Mouse (Mus musculus) mature B cell (primary cell): ENCODE results near the gene Rtn2.

Source experiments
- in situ Hi-C: fragments of 300-500 bp; cut with MboI; formaldehyde crosslinking; loops from 2 replicates; pipeline ENCODE4 v1.14.3; 2019

Rtn2 gene

DNA sequence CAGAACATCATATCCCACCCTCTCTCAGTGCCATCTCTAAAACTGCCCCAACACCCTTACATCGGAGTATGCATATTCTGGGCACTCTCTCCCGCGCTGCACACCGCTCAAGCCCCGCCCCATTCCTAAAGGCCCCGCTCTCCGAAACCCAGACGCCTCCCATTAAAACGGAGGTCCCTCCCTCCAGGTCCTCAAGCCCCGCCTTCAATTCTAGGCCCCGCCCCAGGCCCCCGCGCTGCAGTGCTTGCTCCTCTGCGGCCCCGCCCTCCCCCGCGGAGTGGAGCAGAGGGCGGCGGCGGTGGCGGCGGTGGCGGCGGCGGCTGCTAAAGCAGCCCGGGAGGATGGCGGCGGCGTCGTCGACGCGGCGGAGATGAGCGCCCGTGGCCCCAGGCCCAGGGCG lies at the start of gene Rtn2:
TSS of gene Rtn2 (plus strand) at position 240 of the 400 bp plus-strand sequence.
- in situ Hi-C loops: loop anchor here (5.0 kb wide), 1 partner anchor 50 kb away; no protein-coding TSS in a partner anchor

DNA sequence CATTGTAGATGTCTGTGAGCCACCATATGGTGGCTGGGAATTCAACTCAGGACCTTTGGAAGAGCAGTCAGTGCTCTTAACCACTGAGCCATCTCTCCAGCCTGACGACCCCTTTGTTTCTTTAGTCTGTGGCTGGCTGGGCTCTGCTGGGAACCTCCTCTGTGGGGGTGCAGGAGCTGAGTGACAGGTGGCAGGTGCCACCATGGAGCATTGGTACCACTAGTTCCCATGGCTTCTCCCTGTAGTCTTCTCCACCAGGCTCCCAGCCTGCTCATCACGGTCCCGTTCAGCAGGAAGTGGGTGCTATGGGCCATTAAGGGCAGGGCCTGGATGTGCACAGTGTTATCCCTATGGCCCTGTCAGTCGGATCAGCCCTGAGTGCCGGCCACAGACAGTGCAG lies 47.8 kb upstream of the Rtn2 start:
- in situ Hi-C loops: loop anchor here (5.0 kb wide), 1 partner anchor 48 kb away; the partner anchor contains the start of genes Ppm1n and Rtn2

- in situ Hi-C loops: no loop called here
Observed at GRCm38 (mm10) chr7:19235092-19235671, 47.2 kb upstream of the Rtn2 start.

GRCm38 (mm10) chr7:19236411-19236810 lies 46.0 kb upstream of the Rtn2 start:
- in situ Hi-C loops: no loop called here

- in situ Hi-C loops: no loop called here
Observed at GRCm38 (mm10) chr7:19238344-19238743, 44.1 kb upstream of the Rtn2 start.

- in situ Hi-C loops: no loop called here
Observed at GRCm38 (mm10) chr7:19239423-19239822, 43.0 kb upstream of the Rtn2 start.

DNA sequence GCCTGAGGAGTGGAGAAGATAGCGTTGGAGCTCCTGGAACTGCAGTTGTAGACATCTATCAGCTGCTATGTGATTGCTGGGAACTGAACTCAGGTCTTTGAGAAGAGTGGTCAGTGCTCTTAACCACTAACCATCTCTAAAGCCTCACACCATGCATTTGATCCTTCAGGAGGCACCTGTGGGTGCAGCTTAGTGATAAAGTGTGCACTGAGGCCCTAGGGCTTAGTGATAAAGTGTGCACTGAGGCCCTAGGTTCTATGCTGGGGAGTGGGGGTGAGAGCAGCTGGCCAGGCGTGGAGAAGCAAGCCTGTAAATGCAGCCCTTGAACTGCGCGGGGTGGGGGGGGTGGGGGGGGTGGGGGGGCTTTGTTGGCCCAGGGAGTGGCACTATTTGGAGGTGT lies 42.4 kb upstream of the Rtn2 start:
- in situ Hi-C loops: no loop called here

DNA sequence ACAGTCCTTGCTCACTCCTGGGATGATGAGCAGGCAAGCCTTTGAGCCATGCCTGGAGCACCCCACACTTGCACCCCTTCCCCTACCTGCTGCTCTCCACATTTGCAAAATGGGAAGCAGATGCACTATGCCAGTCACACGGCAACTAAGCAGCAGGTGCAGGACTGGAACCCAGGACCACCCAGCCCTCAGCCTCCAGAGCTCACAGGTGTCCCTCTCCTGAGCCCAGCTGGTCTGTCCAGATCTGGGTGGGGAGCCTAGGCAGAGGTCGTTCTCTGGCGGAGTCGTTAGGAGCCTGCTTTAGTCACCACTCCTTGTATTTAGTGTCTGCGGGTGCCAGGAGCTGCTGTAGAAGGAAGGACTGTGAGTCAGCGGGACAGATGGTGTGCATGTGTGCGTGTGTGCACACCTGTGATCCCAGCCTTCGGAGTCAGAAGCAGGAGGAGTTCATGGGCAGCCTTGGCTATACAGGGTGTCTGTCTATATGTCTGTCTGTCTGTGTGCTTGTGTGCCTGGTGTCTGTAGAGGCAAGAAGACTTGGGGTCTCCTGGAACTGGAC lies 41.4 kb upstream of the Rtn2 start:
- in situ Hi-C loops: no loop called here

DNA sequence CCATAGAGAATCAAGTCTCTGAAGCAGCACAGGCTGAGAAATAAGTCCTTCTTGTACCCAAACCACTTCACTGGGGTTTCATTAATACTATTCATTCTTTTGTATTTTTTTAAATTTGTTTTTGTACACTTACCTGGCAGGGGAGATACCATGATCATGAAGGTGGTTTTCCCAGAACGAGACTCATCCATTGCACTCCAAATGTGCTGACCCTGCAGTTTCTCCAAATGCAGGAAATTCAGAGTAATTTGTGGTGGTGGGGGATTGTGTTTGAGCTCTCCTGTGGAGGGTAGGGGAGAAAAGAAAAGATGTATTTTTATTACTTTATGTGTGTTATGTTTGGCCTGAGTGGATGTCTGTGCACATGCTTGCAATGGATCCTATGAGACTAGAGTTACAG lies 40.4 kb upstream of the Rtn2 start:
- in situ Hi-C loops: no loop called here

DNA sequence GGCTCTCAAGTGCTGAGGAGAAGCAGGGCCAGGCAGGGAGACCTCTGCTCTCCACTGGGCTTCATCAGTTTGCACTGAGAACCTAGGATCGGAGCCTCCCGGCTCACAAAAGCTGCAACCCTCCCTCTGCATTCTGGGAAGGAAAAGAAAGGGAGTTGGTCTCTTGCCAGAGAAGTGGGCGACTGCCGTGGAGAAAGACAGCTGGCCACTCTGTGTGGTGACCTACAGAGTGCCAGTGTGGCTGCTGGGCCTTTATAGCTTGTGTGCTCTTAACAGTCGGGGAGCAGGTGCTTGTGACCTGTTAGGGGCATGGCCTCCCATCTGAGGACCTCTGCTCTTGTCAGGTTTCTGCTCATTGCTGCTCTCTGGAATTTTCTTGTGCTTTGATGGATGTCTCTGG lies 38.6 kb upstream of the Rtn2 start:
- in situ Hi-C loops: no loop called here

GRCm38 (mm10) chr7:19245083-19245482 lies 37.3 kb upstream of the Rtn2 start:
- in situ Hi-C loops: no loop called here

DNA sequence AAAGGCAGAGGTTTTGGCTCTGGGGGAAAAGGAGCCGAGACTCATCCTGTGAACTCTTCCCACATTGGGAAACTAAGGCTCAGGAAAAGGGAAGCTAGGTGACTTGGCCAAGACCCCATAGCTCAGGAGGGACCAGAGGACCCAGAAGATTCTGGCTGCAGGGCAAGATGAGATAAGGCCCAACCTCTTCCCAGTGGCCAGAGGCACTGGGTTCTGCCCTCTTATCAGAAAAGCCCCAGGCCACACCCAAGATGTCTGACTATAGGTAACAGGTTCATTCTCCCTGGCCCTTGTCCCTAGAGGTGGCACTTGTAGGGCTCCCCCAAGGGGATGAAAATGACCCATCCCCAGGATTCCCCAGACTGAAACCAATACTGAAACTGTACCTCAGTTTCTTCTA lies 35.6 kb upstream of the Rtn2 start:
- in situ Hi-C loops: no loop called here

DNA sequence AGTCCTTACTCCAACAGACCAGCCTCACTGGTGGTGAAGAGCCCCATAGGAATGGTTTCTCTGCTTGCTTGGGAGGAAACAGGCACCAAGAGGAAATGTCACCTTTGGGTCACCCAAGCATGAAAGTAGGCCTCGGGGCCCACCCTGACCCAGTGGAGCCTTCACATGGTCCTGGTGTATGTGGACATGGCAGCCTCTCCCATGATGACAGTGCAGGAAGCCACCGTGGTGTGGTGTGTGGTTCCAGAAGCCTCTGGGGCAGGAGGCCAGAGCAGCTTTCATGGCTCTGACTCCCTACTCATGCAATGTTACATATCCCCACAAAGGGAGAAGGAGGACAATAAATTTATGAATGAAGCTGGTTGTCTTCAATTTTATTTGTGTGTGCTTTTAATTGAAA lies 34.9 kb upstream of the Rtn2 start:
- in situ Hi-C loops: no loop called here

DNA sequence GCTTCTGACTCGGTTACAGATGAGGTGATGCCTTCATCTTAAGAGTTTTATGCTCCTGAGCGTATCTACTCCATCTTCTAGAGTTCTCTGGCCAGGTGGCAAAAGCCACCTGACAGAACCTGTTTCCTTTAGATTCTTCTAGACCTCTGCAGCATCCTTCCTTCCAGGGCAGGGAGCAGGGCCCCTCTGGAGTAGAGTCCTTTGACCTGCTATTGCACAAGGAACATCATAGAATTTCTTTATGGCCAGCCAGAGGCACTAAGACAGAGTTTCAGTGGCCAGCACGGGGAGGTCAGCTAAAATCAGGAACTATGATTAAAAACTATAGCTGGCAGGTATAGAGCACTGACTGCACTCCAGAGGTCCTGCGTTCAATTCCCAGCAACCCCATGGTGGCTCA lies 30.3 kb upstream of the Rtn2 start:
- in situ Hi-C loops: no loop called here

- in situ Hi-C loops: no loop called here
Observed at GRCm38 (mm10) chr7:19253437-19253836, 29.0 kb upstream of the Rtn2 start.

DNA sequence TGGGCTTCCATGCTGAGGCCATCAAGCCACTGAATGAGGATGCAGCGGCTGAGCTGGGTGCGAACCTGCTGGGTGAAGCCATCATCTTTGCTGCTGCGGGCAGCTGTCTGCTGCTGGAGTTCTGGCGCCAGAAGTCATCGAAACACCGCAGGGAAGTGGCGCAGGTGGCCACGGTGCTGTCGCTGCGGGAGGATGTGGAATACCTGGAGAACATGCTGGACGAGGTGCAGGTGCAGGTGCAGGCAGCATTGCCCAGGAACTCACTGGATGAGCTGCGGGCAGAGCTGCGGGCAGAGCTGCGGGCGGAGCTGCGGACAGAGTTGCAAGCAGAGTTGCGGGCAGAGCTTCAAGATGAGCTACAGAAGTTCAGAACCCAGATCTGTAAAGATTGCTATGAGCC lies 27.0 kb upstream of the Rtn2 start:
- in situ Hi-C loops: no loop called here

- in situ Hi-C loops: no loop called here
Observed at GRCm38 (mm10) chr7:19256567-19256966, 25.9 kb upstream of the Rtn2 start.

DNA sequence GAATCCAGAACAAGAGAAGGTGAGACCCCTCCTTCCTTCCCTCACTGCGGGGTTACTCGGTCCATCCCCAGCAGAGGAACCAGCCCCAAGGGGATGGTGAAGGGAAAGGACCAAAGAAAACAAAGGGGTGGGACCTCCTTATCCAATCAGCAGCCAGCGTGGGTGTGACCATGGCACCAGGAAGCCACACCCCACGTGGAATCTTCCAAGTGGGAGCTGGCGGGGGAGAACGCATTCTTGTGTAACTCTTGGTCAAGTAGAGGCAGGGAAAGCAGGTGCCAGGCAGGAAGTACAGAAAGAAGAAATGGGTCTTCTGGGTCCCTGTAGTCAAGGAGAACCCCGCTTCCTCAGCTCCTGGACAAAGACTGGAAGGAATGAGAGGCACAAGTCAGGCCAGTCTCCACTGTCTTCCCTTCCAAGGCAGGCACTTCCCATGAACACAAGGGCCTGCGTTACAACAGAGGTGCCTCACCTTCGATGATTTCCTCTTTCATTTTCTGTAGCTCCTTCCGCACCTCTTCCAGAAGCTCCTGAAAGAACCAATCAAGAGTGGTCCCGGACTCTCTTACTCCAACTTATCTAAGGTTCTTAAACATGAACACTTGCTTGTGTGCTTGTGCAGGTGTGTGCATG lies 24.9 kb upstream of the Rtn2 start:
- in situ Hi-C loops: no loop called here

GRCm38 (mm10) chr7:19258336-19258735 lies 24.1 kb upstream of the Rtn2 start:
- in situ Hi-C loops: no loop called here

DNA sequence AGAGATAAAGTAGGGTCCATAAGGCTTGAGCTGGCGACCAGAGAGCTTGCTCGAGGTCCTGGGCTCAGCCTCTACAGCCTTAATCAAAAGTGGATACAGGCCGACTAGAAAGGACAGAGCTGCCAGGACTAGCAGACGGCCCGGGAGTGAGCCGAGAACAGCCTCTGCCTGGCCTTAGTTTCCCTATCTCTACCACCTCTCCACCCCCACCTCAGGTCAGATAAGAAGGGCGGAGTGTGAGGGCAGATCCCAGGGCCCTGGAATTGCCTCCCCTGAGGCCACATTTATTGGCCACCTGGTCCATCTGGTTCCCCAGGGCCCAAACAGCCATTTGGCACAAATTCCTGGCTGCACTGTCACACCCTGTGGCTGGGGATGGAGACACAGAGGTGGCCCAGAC lies 17.3 kb upstream of the Rtn2 start:
- in situ Hi-C loops: no loop called here

DNA sequence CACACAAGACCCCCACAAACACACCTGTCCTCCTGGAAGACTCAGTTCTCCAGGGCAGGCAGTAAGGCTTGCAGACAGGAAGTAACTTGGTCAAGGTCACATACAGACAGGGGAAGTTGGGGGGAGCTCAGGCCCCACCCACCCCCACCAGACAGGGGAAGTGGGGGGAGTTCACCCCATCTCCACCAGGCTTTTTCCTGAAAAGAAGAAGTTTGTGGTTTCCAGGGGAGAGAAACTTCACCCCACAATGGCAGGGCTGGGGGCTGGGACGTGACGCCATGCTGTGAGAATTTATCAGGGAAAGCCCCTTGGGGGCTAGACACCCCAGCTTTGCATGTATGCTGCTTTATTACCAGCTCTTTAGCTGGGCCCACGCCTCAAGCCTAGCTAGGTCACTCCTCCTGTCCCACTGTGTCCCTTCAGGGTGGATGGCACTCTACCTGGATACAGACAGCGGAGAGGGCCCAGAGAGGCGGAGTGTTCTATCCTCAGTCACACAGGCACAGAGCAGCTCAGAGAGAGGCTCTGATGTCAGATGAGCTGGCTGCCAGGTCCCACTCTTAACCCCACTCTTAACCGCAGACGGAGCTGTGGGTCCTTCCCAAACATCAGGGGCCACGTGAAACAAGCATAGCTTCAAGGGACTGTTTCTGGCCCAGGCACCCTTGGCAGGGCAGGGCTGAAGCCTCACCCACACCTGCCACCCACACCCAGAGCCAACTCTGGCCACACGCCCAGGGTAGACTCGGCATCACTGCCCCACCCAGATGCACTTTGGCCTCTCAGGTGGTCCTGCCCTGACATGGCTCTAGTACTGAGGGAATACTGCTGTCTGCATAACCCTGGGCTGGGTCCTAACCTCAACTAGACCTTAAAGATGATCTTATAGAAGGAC lies 16.2 kb upstream of the Rtn2 start:
- in situ Hi-C loops: no loop called here

GRCm38 (mm10) chr7:19267051-19267450 lies 15.4 kb upstream of the Rtn2 start:
- in situ Hi-C loops: no loop called here
